Mouse (Mus musculus): Measurements from ENCODE around the gene Myzap. TPM values are rescaled to one million over a fixed set of nuclear protein-coding genes. Genes with fewer than 3 reads are reported as not detected.
A peak's percentile ranks its signal among the peaks of the same experiment; 100 is the strongest.
"Not testable (repeated sequence)": the region's sequence is repeated elsewhere in the genome, so short reads cannot be mapped to it uniquely, and the experiment has no call there.

Myzap gene
- total RNA-seq (2021): 1 to 10 TPM; 1.7 to 2.3 TPM
- long read RNA-seq, experiment 1: 0 reads
- long read RNA-seq, experiment 2, partial matches to known transcripts: 0 of 1 reads
- long read RNA-seq, experiment 2, other reads (novel, unspliced or antisense): 0 of 1 reads

- DNase-seq (ENCODE audit: low spot score in 2 of 2): peak; percentile 60 to 62
Observed at GRCm38 (mm10) chr9:71591938-71592548, at the start of gene Myzap. Gene Myzap, minus strand, starts transcription at chr9:71592360.

DNA sequence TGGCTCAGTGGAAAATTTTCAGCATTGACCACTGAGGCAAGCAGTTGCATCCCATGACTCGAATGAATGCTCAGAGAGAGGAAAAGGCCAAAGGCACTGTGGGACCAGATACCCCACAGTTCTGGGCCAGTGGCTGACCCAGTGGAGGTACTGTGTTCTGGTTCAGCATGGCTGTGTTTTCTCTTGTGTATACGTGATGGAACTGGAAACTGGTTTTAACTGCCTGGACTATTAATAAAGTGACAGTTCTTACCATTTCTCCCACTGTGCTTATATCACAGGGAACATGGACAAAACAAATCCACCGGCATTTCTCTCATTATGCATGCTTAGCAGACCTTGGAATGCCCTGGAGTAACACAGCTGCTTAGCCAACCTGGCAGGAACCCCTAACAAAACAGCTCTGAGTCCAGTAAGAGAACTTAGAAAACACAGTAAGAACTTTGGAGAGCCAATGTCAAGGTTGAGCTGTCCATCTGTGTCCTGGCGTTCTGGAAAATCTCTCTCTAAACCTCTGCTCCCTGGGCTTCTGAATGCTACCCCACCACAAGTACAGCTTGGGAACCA lies 48.3 kb upstream of the Myzap start:
- no peak for DNase-seq (ENCODE audit: low spot score in 2 of 2)

- DNase-seq (ENCODE audit: low spot score in 2 of 2): no peak
Observed at GRCm38 (mm10) chr9:71638198-71638597, 46.0 kb upstream of the Myzap start.

DNA sequence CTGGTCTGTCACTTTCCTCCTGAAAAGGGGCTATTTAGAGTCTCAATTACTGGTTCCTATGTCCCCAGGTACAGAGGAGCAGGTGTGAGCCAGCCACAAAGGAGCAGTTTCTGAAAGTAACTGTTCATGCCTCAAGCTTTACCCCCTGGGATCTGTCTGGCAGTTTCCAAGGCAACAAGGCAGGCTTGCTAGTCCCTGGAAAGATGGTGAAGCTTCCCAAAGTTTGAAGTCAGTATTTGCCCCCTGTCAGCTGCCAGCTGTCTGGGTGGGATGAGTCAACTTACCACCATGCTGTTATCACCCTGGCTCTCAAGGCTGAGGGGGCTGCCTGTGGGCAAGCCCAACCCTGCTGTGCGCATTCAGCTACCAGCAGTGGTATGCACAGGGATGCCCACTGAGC lies 44.7 kb upstream of the Myzap start:
- DNase-seq (ENCODE audit: low spot score in 2 of 2): no peak

GRCm38 (mm10) chr9:71635627-71636026 lies 43.5 kb upstream of the Myzap start:
- DNase-seq (ENCODE audit: low spot score in 2 of 2): no peak

DNA sequence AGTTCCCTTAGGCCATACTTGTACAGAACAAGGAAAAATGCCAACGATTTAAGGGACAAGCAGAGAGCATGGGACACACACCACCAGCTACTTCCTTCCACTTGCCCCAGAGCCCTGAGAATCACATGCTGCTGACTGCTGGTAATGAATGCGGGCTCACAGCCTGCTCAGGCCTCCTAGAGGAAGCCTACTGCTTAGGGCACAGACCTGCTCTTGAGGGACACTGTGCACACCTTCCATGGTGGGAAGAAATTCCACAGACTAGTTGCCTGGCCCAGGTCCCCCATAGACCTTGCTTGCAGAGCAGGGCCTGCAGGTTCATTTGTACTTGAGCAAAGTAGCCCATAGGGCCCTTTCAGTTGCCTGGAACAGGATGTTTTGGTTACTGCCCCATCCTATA lies 42.8 kb upstream of the Myzap start:
- DNase-seq (ENCODE audit: low spot score in 2 of 2): no peak

GRCm38 (mm10) chr9:71628921-71629320 lies 36.8 kb upstream of the Myzap start:
- no peak for DNase-seq (ENCODE audit: low spot score in 2 of 2)

DNA sequence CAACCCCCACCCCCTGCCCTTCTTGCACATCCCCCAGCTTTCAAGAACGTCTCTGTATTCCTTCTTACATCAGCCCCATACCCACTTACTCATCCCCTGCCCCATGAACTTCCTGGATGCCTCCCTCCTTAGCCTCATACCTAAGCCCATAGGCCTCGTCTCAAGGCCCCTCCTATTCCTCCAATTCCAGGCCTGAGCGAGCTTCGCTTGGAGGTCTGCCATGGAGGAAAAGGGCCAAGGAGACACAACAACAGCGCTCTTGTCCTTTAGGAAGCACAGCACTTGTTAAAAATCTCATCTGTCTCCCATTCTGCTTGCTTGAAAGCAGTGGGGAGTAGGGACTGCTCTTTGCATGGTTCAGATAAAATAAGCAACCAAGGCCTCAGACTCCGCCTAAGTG lies 36.1 kb upstream of the Myzap start:
- no peak for DNase-seq (ENCODE audit: low spot score in 2 of 2)

GRCm38 (mm10) chr9:71625961-71626360 lies 33.8 kb upstream of the Myzap start:
- no peak for DNase-seq (ENCODE audit: low spot score in 2 of 2)

DNA sequence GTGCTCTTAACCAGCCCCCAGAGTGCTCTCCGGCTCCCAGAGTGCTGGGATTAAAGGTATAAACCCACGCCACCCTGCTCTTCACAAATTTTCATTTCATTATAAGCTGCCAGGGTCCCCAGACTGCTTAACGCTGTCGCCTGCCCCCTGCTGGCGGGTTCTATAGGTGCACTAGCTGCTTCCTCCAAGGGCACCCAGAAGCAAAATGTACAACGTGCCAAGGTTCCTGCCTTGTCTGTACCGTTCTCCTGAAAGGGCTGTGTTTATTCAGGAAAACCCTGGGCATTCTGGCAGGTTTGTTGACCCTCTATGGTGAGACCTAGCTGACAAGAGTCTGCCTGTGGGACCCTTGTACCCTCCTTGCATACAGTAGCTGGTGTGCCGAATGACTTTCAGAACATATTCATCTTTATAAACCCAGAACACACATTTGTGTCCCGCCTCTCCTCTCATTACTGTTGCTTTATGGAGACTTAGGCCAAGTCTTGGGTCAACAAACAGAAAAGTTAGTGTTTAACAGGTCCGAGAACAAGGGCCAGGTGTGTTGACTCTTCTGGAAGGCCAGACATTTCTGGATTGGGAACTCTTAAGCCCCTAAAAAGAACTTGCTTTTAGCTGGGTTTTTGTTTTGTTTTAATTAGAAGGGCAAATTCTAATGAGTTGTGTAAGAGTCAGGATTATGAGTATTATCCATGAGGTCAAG lies 32.8 kb upstream of the Myzap start:
- peak; percentile 49 to 71 for DNase-seq (ENCODE audit: low spot score in 2 of 2)

GRCm38 (mm10) chr9:71623871-71624569 lies 31.9 kb upstream of the Myzap start:
- peak; percentile 10 to 26 for DNase-seq (ENCODE audit: low spot score in 2 of 2)

- DNase-seq (ENCODE audit: low spot score in 2 of 2): no peak
Observed at GRCm38 (mm10) chr9:71622593-71622992, 30.4 kb upstream of the Myzap start.

DNA sequence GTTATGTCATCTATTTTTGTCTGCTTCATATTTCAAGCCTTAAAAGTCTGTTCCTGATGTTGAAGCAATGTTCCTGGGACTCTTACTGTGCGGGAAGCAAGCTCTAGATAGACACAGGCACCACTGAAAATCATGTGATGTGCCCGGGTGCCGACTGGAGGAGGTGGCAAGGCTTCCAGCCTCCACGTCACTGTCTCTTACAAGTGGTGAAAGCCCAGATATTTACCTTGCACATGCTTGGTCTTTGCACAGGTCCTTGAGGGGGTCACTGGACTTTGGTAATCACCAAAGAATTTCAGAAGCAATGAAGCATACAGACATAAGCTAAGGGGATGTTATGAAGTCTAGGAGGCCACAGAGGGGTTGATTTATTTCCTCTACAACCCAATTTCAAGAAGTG lies 29.8 kb upstream of the Myzap start:
- no peak for DNase-seq (ENCODE audit: low spot score in 2 of 2)

DNA sequence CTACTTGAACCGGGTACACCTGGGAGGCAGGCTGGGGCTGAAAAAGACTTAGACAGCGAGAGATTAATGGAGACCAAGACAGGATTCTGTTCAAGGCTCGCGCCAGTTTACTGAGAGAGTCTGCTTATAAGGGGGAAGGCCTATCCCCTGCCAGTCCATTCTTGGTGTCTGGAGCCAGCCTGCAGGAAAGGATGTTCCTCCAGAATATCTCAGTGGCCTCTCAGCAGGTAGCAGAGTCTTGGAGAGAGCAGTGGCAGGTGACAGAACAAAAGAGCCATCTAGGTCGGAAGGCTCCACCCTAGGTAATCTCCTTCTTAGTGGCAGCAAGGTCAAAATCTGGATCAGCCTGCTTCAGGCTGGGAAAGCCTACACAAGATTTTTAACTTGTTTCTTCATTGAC lies 28.0 kb upstream of the Myzap start:
- not testable (repeated sequence) for DNase-seq (ENCODE audit: low spot score in 2 of 2)

DNA sequence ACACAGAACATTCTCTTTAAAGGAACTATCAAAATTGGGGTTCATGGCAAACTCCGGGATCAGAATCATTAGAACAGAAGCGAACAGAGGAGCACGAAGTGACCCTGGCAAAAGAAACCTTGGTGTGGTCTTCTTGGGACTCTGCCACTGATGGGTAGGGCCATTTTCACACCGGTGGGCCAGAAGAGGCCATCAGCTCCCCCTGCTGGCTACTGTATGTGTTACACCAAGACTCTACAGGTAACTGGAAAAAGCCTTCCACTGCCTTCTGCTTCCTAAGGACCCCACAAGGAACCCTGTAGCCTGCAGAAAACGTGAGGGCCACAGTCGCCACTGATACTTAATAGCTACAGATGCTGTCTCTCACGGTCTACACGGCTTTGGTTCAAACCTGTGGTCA lies 25.2 kb upstream of the Myzap start:
- DNase-seq (ENCODE audit: low spot score in 2 of 2): peak in 1 of 2 experiments; percentile 23

DNA sequence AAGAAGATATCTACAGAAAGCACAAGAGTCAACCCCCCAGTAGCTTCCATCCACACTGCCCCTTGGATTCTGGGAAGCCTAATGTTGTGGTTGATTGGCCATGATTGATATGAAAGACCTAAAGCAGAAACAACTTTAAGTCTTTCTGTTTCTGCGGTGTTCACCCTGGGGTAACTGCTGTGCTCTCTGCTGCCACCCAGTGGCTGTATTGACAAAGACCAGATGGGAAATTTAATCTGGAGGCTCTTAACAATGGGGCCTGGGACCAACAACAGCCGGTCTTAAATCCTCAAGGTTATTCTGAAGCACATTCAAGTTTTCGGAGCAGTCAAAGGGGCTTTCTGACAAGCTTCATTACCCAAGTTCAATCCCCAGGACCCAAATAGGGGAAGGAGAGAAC lies 24.0 kb upstream of the Myzap start:
- DNase-seq (ENCODE audit: low spot score in 2 of 2): peak; percentile 65 to 80

- DNase-seq (ENCODE audit: low spot score in 2 of 2): no peak
Observed at GRCm38 (mm10) chr9:71614643-71615042, 22.5 kb upstream of the Myzap start.

DNA sequence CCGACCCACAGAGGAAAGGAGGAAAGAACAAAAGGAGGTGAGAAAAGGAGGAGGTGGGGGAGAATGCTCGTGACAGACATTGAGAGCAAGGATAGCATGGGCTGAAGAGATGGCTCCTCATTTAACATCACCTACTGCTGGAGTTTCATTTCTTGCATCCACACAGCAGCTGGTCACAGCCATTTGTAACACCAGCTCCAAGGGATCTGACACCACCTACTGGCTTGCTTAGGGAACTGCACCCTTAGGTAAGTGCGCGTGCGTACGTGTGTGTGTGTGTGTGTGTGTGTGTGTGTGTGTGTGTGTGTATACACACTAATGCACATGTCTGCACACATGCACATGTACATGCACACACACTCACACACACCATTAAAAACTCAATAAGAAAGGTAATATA lies 20.8 kb upstream of the Myzap start:
- no peak for DNase-seq (ENCODE audit: low spot score in 2 of 2)

DNA sequence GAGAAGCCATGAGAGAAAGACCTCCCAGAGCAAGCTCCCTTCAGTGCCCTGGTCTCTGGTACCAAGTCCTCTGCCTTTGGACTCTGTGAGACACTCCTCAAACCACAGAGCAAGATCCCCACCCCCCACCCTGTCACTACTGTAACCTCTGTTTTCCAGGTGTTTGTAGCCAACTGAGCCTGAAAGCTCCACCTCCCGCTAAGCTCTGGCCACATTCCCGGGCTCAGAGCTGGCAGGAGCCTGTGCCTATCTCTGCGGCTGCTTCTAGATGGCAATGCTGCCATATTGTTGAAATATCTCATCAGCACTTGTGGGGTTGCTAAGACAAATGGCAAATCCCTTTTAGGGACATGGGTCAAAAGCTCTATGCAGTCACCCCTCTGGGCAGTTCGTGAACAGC lies 19.7 kb upstream of the Myzap start:
- no peak for DNase-seq (ENCODE audit: low spot score in 2 of 2)

DNA sequence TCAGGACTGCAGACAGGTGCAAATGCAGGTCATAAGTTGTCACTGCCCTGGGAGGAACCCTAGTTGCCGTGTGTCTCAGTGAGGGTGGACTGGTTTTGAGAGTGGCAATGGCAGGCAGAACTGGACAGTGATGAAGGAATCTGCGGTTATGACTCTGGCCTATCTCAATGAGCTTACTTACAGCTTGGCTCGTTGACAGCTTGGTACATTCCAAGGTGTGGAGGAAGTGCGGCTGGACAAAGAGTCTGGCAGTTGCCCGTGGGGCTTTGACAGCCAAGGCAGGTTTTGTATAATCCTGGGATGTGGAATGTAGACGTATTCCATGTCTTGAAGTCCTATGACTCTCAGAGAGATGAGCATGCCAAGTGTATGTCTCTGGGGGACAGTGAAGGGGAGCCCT lies 16.9 kb upstream of the Myzap start:
- no peak for DNase-seq (ENCODE audit: low spot score in 2 of 2)

DNA sequence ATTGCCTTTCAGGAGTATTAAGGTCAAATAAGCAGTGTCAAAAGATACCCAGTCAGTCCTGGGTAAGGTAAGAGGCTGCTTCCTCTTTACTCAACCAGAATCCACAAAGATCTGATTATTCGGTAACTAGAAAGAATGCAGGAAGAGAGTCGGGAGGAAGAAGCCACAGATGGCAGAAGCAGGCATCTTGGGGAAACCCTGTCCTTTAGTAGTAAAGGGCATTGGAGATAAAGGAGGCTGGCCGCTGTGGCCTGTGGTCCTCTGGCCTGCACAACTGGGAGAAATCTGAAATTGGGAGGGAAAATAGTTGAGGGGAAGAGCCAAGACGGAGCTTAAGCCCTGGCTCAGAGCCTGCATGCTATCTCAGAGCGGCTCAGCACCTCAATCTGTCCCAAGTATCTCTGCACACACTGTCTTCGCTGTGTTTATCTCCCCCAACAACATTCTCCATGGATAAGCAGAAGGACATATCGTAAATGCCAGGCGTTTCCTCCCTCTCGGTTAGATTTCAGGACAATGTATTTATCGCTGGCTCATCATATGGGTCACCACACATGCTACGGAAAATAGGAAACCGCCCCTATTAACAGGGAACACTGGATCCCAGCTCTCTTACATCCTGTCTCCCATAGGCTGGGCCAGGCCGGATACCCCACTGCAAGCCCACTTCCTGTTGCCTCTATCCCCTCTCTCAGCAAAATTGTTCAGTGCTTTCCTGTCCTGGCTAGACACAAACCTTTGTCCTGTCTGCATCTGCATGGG lies 14.3 kb upstream of the Myzap start:
- DNase-seq (ENCODE audit: low spot score in 2 of 2): no peak

All from left cerebral cortex, adult 18-20 months (tissue).